Mouse (Mus musculus): ENCODE data around the gene Col23a1.

The Col23a1 gene

GRCm38 (mm10) chr11:51289564-51290041 is at the start of gene Col23a1:
Gene Col23a1 (plus strand): TSS chr11:51289920.
- peak; percentile 71 for DNase-seq (ENCODE audit: low spot score)

GRCm38 (mm10) chr11:51242897-51243296 is 46.8 kb upstream of the Col23a1 start:
- no peak for DNase-seq (ENCODE audit: low spot score)

DNA sequence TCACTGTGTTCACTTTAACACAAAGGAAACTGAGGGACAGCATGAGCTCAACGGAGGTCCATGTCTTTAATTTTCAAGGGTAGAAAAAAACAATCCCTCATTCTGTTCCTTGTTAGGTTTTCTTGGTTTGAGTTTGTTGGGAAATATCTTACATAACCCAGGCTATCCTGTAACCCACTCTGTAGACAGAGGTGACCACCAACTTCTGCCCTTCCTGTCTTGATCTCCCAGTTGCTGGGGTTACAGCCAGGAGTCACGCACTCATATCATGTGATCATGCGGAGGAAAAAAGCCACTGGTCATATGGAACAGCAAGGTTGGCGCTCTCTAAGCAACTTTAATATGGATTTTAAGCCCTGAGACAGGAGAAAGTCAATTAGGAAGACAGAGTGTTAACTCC is 32.7 kb upstream of the Col23a1 start:
- DNase-seq (ENCODE audit: low spot score) = no peak

GRCm38 (mm10) chr11:51261680-51262219 is 28.0 kb upstream of the Col23a1 start, which contains the start of gene Clk4:
Gene Clk4 (plus strand): TSS chr11:51261730.
- no peak for DNase-seq (ENCODE audit: low spot score)

GRCm38 (mm10) chr11:51262342-51263285 is 27.1 kb upstream of the Col23a1 start, which contains the start of gene BC049762:
Gene BC049762 (minus strand): TSS chr11:51263046.
- DNase-seq (ENCODE audit: low spot score) = peak; percentile 99

DNA sequence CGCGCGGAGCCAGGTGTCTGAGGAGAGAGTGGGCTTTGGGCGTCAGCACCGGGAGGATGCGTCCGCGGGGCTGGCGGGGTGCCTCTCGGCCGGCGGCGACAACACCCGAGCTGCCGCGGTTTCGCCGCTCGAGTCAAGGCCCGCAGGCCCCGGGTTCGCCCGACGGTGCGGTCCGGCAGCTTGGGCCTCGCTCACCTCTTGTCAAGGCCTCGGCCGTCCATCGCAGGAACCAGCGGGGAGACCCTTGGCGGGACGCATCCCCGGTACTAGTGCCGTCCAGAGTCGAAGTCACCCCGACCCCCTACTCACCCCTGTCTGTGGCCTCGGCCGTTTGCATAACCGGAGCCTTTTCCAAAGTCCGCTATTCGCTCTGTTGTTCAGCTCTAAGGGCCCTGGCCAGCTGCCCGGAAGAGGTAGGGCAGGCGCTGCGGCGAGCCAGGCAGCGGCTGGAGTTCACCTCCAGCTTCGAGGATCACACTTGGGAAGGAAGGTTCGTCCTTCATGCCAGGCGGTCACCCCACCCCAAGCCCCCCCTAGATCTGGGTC is 26.4 kb upstream of the Col23a1 start:
- DNase-seq (ENCODE audit: low spot score) = peak; percentile 60

DNA sequence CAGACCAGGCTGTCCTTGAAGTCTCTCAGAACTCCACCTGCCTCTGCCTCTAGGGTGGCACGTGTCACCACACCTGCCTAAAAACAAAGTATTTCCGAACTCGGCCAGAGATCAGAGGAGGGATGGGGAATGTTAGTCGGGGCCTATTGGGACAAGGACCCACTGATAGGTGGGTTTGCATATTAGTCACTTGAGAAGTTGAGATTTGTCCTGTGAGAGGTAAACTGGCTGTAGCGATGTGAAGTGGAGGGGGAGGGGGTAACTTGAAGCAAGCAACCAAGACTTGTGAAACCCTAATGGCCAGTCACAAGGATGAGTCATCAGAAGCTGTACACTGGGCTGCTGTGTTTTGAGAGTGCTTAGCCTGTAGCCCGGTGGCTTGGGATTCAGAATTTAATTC is 25.4 kb upstream of the Col23a1 start:
- no peak for DNase-seq (ENCODE audit: low spot score)

DNA sequence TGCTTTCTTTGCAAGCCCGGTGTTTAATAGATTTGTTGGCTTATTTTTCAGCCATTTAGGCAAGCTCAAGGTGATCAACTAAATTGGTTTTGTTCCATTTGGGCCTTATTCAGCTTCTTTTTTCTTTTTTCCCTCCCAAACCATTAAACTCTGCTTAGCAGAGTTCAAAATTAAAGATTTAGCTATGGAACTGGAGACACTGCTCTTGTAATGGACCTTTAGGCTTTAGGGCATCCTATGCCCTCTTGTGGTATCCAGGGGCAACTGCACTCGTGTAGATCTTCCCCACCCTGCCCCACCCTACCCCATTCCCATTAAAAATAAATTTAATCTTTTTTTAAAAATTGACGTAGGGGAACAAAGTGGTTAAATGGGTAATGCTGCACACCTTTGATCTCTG is 24.4 kb upstream of the Col23a1 start:
- no peak for DNase-seq (ENCODE audit: low spot score)

GRCm38 (mm10) chr11:51274418-51274817 is 15.3 kb upstream of the Col23a1 start:
- DNase-seq (ENCODE audit: low spot score) = no peak

GRCm38 (mm10) chr11:51290066-51290955 is 591 bp downstream of the Col23a1 start:
- DNase-seq (ENCODE audit: low spot score) = peak; percentile 25

DNA sequence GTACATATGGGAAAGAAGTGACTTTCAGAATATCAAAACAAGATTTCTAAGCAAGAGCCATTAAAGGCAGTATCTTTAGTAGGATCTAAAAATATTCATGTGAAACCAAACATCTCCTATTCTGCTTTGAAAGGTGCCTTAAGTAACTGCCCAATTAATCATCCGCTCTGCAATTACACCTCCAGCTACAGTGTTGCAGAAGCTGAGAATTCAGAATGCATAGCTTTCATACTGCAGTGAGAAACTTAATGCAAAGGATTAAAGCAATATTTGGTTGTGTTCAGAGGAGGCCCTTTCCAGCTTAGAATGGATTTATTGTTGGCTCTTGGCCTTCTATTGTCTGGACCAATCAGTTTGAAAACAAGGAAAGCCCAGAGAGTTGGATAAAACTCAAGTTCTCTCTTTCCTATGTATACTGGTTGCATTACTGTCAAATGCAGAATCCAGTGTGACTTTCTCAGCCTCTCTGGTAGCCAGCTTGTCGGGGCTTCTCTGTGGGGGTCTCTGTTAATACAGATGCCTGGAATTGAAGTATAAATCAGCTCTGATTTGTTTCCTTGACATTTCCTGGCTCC is 4.3 kb downstream of the Col23a1 start:
- DNase-seq (ENCODE audit: low spot score) = no peak

DNA sequence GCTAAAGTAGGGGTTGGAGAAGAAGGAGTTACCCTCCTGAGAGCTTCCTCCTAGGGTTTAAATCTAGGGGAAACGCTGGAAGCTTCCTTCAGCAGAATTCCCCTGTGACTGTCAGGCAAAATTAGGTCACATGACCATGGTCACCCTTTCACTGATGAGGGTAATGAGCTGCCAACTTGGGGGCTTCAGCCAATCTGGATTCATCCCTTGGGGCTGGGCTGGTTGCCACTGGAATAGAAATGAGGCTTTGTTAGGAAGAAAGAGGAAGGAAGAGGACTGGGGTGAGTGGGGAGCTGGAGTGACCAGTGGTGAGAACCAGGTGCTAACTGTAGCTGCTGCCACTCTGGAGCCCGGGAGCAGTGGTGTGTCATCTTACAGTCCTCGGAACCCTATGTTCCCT is 6.0 kb downstream of the Col23a1 start:
- no peak for DNase-seq (ENCODE audit: low spot score)

DNA sequence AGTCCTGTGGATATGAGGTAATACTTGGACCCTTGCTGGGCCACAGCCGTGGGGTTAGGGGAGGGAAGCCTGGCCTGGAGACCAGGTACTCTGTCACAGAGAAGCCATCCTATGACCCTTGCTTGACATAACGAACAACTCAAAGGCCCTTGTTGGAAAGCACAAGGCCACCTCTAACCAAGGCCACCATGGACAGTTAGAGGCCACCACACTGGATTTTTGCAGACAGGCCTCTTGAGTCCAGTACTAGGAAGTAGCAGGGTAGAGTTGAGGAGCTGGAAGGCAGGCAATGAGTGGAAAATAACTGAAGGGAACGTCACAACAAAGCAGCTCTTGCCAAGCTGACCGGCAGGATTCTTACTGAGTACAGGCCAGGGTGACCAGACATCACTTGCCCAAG is 9.0 kb downstream of the Col23a1 start:
- DNase-seq (ENCODE audit: low spot score) = no peak

DNA sequence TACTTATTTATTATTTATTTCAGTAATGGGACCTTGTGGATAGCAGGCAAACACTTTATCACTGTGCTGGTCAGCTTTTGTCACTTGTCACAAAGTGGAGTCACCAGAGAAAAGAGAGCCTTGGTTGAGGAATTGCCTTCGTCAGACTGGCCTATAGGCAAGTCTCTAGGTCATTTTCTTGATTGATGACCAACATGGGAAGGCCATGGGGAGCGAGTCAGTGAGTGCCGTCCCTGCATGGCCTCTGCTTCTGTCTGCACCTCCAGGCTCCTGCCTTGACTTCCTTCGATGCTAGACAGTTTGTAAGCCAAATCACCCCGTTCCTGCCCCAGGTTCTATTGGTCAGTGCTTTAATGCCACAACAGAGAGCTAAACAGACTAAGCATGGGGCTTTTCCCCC is 12.7 kb downstream of the Col23a1 start:
- DNase-seq (ENCODE audit: low spot score) = no peak

GRCm38 (mm10) chr11:51303981-51304553 is 14.3 kb downstream of the Col23a1 start:
- no peak for DNase-seq (ENCODE audit: low spot score)

GRCm38 (mm10) chr11:51308306-51308705 is 18.6 kb downstream of the Col23a1 start:
- DNase-seq (ENCODE audit: low spot score) = no peak

- no peak for DNase-seq (ENCODE audit: low spot score)
Measured at GRCm38 (mm10) chr11:51311846-51312245, 22.1 kb downstream of the Col23a1 start.

- DNase-seq (ENCODE audit: low spot score) = no peak
Measured at GRCm38 (mm10) chr11:51315991-51316810, 26.5 kb downstream of the Col23a1 start.

DNA sequence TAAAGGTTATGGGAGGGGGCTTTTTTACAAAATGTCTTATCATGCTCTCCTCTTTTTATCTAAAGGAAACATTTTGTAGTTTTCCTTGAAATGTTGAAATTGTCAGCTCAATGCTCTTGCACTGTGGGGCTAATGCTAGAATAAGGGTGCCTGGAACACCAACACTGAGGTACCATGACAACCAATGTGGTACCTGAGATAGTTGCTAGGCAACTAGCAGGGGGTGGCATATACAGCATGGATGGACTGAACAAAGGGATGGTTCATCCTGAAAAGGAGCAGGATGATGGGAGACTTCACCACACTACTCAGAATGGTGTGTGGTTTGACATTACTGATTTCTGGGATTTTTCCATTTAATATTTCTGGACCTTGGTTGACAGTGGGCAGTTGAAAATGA is 30.9 kb downstream of the Col23a1 start:
- DNase-seq (ENCODE audit: low spot score) = no peak

GRCm38 (mm10) chr11:51326908-51327307 is 37.2 kb downstream of the Col23a1 start:
- no peak for DNase-seq (ENCODE audit: low spot score)
